Mouse (Mus musculus) T-helper 17 cell (primary cell): ENCODE results near the gene March5.
"Not testable (repeated sequence)": the region's sequence is repeated elsewhere in the genome, so short reads cannot be mapped to it uniquely, and the experiment has no call there.

Source experiments
- in situ Hi-C, 2 experiments: fragments of 300-600 bp; cut with MboI, MseI; formaldehyde crosslinking; loops; 1 replicate in 1 of 2; 2 replicates in 1 of 2; pipeline ENCODE4 v1.15.1; 2025; ENCODE audit warnings: high pct_unique_total_duplicates in 2 of 2

The March5 gene

DNA sequence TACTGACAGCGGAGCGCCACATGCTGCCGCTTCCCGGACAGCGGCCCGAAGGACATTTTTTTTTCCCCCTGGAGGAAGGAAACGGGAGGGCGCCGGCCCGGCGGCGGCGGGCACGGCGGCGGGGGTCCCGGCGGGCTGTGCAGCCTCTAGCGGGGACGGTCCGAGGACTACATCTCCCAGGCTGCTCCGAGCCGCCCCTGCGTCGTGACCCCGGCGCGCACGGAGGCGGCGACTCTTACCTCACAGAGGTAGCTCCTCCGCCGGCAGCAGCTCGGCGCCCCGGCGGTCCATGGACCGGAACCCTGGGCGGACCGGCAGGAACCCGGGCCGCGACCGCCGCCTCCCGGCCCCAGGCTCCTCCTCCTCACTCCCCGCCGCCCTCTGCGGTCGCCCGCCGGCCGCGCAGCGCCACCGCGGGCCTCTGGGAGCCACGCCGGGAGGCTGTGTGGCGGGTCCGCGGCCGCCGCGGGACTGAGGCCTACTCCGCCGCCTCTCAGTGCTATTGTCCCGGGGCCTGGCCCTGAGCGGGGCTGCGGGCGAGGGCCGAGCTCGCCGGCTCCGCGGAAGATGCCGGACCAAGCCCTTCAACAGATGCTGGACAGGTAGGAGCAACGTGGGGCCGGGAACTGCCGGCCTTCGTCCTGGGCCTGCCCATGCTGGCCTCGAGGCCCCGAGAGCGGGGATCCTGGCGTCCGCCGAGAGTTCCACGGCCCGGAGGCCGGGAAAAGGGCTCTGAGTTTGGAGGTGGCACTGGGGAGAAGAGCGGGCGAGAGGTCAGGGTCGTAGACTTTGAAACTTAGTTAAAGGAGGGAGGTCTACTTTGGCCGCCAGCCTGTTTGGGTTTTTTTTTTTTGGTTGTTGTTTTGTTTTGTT lies at the start of gene March5:
Gene March5 (plus strand): TSS at position 241 of the 873 bp plus-strand sequence.
- in situ Hi-C loops, result no loop called here

DNA sequence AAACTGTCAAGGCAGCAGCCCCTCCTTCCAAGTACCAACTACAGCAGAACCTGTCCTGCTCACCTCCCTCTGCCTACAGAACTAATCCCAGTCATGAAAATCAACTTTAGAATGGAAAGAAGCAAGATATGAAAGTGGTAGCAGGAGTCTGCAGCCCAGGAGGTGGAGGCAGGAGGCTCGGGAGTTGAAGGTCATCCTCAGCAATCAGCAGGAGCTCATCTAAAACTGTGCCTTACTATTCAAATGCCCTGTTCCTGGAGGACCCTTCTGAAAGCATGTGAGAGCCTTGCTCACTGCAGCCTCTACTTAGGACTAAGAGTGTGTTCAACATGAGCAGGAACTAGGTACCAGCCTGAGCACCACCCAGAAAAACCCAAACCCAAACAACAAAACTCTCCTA lies 35.2 kb upstream of the March5 start:
- in situ Hi-C loops, result no loop called here

- in situ Hi-C loops, result no loop called here
These were observed 34.7 kb upstream of the March5 start for GRCm38 (mm10) chr19:37172566-37173130.

DNA sequence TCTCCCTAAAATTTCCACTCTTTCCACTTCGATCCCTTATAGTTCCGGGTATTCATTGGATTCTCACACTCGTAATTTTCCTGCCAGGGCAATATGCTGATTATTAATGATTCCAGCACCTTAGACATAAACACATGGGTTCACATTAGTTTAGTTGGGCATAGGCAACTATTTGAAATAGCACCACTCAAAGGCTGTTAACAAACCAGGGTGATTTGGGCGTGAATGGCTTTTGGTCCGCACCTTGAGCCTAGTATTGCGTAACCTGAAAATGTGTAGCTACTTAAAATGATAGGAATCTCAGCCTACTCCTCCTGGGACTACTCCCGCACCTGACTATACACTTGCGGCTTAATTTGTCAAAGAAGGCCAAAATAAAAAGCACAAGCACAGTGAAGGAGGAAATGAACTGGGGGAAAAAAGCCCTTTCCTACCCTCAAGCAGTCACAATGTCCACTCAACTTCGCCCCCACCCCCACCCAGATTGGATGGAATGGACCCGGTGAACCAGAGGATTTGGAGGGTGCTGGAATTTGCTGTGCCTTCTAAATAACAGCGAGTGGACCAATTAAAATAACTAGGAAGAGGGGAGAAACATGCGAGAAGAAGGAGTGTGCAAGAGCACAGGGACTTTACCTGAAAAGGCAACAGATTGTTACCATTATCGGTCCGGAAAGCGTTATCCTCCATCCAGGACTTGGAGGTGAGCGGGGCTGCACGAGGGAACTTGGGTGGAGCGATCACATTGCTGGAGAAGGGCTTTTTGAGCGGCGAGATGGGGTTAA lies 33.8 kb upstream of the March5 start:
- in situ Hi-C loops, result no loop called here

GRCm38 (mm10) chr19:37174116-37174715 lies 33.1 kb upstream of the March5 start:
- in situ Hi-C loops, result no loop called here

DNA sequence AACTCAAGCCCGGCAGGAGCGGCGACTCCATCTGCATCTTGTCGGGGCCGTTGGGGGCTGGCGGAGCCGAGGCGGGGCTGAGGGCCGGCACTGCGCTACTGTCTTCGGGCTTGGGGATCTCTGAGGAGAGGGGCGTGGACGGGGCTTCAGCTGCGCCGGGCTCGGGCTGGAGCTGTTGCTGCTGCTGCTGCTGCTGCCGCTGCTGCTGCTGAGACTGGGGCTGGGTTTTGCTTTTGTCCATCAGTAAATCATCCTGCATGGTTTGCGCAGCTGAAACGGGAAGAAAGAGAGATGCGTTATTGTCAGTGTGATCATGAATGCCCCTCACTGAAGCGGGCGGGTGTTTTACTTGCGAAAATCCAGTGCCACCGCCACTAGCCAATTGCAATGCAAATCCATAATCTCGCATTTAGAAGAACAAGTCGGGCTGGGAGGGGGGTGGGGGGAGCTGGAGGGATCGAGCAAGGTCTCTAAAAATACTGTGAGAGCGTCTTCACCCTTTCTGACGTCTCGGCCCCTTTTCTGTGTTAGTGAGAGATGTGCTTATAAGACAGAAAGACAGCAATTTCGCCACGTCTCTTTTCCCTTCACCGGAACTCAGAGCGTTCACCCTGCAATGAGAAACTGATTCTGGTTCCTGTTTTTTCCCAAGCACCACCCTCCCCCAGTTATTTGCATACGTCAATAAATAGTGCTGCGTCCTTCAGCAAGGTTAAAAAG lies 32.5 kb upstream of the March5 start:
- in situ Hi-C loops, result no loop called here

- in situ Hi-C loops, result no loop called here
These were observed 31.9 kb upstream of the March5 start for GRCm38 (mm10) chr19:37175436-37175805.

- in situ Hi-C loops, result no loop called here
These were observed 31.4 kb upstream of the March5 start for GRCm38 (mm10) chr19:37175919-37176318.

DNA sequence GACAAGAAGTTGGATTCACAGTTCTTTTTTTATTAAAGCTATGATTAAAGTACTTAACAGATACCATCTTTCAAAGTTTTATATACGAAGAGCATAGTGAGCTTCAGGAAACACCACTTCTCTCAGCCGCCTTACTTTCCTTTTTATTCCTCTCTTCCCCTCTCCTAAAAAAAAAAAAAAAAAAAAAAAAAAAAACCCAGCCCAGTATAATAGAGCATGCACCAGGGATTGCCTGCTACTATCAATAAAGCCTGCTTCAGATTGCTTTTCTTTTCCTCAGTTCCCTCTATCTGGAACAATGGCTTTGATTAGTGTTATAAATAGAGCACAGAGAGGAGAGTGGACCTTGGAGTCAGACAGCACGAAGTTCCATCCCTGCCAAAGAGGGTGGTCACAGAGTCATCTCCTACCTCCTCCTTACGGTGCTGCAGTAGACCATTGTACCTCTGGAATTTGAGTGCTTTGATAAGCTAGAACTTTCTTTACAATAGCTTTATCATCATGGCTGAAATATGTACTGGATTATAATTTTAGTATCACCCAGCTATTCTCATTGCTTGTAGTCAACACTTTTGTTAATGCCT lies 30.4 kb upstream of the March5 start:
- in situ Hi-C loops, result no loop called here

DNA sequence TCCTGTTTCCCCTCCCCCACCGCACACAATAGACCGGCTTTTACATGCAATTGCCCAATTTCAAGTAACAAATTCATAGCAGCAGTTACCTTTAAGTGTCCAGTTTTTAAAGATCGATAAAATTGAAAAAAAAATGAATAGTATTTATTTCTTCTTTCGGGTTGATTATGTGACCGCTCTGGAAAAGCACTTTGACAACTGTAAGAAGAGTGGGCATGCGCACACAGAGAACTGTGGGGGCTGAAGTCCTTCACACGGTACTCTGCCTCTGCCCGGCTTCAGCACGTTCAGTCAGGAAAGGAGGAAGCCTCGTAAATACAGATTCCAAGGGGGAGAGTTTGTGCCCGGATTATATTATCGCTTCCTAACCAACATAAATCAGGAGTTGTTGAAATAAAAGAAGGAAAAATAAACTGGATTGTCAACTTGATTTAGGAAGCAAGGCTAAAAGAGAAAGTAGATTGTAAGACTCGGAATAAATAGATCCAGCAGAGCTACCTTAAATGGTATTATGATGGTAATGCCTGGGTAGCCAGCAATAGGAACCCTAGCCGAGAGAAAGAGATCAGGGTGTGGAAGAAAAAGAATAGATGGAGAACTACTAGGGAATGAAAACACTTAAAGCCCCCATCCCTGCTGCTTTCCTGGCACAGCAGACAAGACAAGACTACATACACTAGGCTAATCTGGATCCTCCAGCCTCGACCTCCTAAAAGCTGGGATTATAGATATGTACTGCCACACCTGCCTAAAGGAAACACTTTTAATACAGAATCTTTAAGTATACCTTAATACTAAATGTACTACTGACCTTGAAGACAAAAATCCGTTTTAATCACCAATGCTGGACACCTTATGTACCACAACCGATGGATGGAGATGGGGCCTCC lies 29.3 kb upstream of the March5 start:
- in situ Hi-C loops, result no loop called here

GRCm38 (mm10) chr19:37188366-37188948 lies 18.9 kb upstream of the March5 start:
- in situ Hi-C loops, result no loop called here

- in situ Hi-C loops, result no loop called here
These were observed 14.8 kb upstream of the March5 start for GRCm38 (mm10) chr19:37192475-37193058.

- in situ Hi-C loops, result no loop called here
These were observed 9.0 kb upstream of the March5 start for GRCm38 (mm10) chr19:37198165-37198880.

- in situ Hi-C loops, result no loop called here
These were observed 7.5 kb upstream of the March5 start for GRCm38 (mm10) chr19:37199889-37200288.

GRCm38 (mm10) chr19:37203371-37203770 lies 4.0 kb upstream of the March5 start:
- in situ Hi-C loops, result no loop called here

DNA sequence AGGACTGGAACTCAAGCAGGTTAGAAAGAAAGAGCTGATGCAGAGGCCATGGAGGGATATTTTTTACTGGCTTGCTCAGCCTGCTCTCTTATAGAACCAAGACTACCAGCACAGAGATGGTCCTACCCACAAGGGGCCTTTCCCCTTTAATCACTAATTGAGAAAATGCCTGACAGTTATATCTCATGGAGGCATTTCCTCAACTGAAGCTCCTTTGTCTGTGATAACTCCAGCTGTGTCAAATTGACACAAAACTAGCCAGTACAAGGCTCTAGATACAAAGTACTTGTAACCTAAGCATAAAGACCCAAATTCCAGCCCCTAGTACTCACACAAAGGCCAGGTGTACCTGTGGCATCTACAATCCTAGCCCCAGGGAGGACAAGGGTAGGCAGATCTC lies 2.2 kb upstream of the March5 start:
- in situ Hi-C loops, result not testable (repeated sequence)

DNA sequence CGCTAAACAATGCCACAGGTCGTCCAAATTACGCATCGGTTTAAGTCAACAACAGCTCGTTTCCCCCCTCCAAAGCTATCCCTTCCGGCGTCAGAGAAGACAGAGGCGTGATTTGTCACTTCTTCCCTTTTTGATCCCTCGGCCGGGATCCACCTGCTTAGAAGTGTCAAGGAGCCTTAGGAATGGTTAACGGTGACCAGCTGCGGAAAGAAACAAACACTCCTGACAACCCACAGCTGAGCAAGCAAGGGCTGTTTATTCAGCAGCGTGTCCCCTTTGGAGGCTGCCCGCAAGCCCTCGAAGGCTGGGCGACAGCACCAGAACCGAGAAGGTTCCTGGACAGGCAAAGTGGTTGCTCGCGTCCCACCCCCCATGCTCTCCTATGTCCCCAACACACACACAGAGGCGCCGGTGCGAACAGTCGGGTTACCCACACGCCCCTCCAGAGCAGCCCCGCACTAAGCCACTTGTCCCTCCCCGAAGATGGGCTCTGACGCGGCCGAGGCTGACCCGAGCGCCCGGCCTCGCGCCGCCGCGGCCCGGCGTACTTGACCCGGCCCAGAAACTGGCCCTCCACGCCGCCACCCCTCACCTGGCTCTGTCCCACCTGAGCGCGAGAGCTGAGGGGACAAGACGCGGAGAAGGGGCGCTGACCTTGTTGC lies 571 bp upstream of the March5 start:
- in situ Hi-C loops, result no loop called here

DNA sequence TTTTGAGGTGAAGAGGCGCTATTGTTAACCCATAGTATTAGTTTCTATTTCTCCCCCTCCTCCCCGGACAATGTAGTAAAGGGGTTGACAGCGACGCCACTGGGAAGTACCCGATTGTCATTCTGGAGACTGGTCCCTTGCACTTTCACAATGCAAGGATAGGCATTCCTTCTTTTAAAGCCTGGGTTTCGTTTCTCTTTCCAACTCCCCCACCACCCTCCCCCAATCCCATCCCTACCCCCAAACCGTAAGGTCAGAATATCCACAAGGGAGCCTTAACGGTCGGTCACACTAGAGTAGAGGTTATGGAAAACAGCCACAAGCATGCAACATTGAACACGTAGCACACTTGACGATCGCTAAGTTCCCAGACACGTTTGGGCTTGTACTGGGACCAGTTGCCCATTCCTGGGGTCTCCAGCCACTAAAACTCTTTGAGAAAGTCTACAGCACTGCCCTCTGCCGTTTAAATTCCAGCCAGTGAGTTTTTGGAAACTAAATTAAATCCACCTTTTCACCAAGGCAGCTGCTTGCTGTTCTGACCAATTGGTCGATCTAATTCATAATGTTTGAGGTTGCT lies 923 bp downstream of the March5 start, which contains the start of gene Cpeb3:
Gene Cpeb3 (minus strand): TSS at position 426 of the 580 bp plus-strand sequence.
- in situ Hi-C loops, result no loop called here
